11 mouse cellular contexts compared by ENCODE assay signal in the genomic region with DNA sequence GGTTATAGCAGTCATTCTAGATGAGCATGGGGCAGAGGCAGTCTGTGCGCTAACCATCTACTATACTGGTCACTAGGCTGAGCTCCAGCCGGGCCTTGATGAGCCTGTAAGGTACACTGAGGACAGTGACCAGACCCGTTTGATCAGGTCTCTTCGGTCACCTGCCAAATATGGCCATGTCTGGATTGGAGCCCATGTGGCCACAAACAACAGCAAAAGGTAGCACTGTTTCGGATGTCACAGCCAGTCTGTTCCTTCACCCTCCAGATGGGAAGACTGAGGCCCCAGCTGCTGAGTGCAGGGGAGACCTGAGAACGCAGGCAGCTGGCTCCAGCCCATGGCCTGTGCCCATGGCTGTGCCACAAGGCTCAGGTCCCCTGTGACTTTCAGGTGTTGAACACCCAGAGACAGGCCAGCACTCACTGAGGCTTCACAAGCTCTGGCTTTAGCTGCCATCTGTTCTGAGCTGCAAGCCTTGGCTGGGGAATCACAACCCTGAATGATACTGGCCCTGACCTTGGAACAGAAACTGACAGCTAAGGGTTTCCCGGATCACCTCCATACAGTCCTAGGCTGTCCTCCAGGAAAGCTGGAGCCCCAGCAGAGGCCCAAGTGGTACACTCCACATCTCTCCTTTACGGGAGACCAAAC. TPM values are rescaled to one million over a fixed set of nuclear protein-coding genes. Genes with fewer than 3 reads are reported as not detected.
A peak's percentile ranks its signal among the peaks of the same experiment; 100 is the strongest.
DNase-seq lines count a peak whose midpoint lies in the region; ATAC-seq and TF ChIP-seq lines count a peak whose summit lies in the region.
"Had no signal": no experiment of that assay in that cellular context is flagged by ENCODE, and none has a peak within 500 bp of the region (broad histone marks: within the 10 kb centered on the region; RNA-seq: fewer than 3 reads in every experiment).

No protein-coding gene starts in this region.

- no peak overlapping the region for H3K4me3 ChIP-seq in heart, adult 2 months
- H3K4me3 ChIP-seq in midbrain, postnatal 0 days (ENCODE audit: low read depth, low read length), result no peak overlapping the region
- no peak overlapping the region for H3K4me3 ChIP-seq in midbrain, embryonic 13.5 days (replicated peaks)
- no peak overlapping the region for H3K4me3 ChIP-seq in stomach, embryonic 16.5 days (replicated peaks; ENCODE audit: low read length)
- H3K4me3 ChIP-seq in intestine, postnatal 0 days (ENCODE audit: low read depth, low read length), result no peak overlapping the region
- H3K4me3 ChIP-seq: heart, embryonic 12.5 days; neural tube, embryonic 13.5 days had no signal

- peaks cover 2% of the 10 kb centered on the region; the same call in 1 of the 2 replicates for H3K36me3 ChIP-seq in heart, adult 2 months (ENCODE audit: control insufficient read depth, insufficient read depth, low read length)
- peaks cover 59% of the 10 kb centered on the region for H3K36me3 ChIP-seq in midbrain, postnatal 0 days (ENCODE audit: insufficient read depth, low read length)
- peaks cover 72% of the 10 kb centered on the region for H3K36me3 ChIP-seq in midbrain, embryonic 13.5 days
- H3K36me3 ChIP-seq in stomach, embryonic 16.5 days (ENCODE audit: control insufficient read depth, insufficient read depth, low read length), result peaks cover 37% of the 10 kb centered on the region
- H3K36me3 ChIP-seq in intestine, postnatal 0 days (ENCODE audit: control insufficient read depth, insufficient read depth), result peaks cover 77% of the 10 kb centered on the region

- H3K4me1 ChIP-seq in heart, adult 2 months (ENCODE audit: control insufficient read depth, insufficient read depth, low read length), result peaks cover 20% of the 10 kb centered on the region
- no peaks in the 10 kb centered on the region for H3K4me1 ChIP-seq in midbrain, postnatal 0 days (ENCODE audit: insufficient read depth, low read length)
- H3K4me1 ChIP-seq in midbrain, embryonic 13.5 days (replicated peaks), result peaks cover 25% of the 10 kb centered on the region
- H3K4me1 ChIP-seq in stomach, embryonic 16.5 days (ENCODE audit: control insufficient read depth, insufficient read depth, low read length), result no peaks in the 10 kb centered on the region
- H3K4me1 ChIP-seq in intestine, postnatal 0 days (replicated peaks; ENCODE audit: control insufficient read depth, insufficient read depth, low read length), result no peaks in the 10 kb centered on the region

- no peak for TF ChIP-seq POLR2A in heart, adult 2 months (IDR thresholded peaks at IDR 0.05; ENCODE audit: insufficient read depth, low read depth, low read length)

- no peak for TF ChIP-seq CTCF in heart, adult 2 months (IDR thresholded peaks at IDR 0.05)
- no peak for TF ChIP-seq CTCF in midbrain, postnatal 0 days (IDR thresholded peaks at IDR 0.05)
- no peak for TF ChIP-seq CTCF in intestine, postnatal 0 days (IDR thresholded peaks at IDR 0.05; ENCODE audit: low read depth)

- no peaks in the 10 kb centered on the region for H3K79me2 ChIP-seq in heart, adult 2 months (replicated peaks; ENCODE audit: control insufficient read depth, insufficient read depth, low read length)

- no peak for ATAC-seq in midbrain, postnatal 0 days (ENCODE audit: low FRiP score)
- ATAC-seq in midbrain, embryonic 13.5 days, result no peak
- no peak for ATAC-seq in stomach, embryonic 16.5 days (ENCODE audit: insufficient read depth, low FRiP score)
- no peak for ATAC-seq in megakaryocyte-erythroid progenitor cell, adult 5-6 weeks (replicated peaks; ENCODE audit: low FRiP score, low TSS enrichment, poor library complexity, severe bottlenecking)
- no peak for ATAC-seq in intestine, postnatal 0 days

- H3K4me2 ChIP-seq in midbrain, postnatal 0 days (ENCODE audit: low read depth, low read length, poor library complexity, severe bottlenecking), result no peak overlapping the region
- H3K4me2 ChIP-seq in midbrain, embryonic 13.5 days (replicated peaks), result no peak overlapping the region
- H3K4me2 ChIP-seq in stomach, embryonic 16.5 days (ENCODE audit: low read depth, low read length), result no peak overlapping the region
- no peak overlapping the region for H3K4me2 ChIP-seq in intestine, postnatal 0 days (replicated peaks; ENCODE audit: low read depth)
- H3K4me2 ChIP-seq: heart, embryonic 12.5 days; midbrain, embryonic 11.5 days; neural tube, embryonic 13.5 days had no signal

- H3K27ac ChIP-seq in heart, adult 2 months, result peak overlapping the region; percentile 55
- no peak overlapping the region for H3K27ac ChIP-seq in midbrain, postnatal 0 days (ENCODE audit: low read depth, low read length)
- no peak overlapping the region for H3K27ac ChIP-seq in midbrain, embryonic 13.5 days
- H3K27ac ChIP-seq in stomach, embryonic 16.5 days (ENCODE audit: low read length), result peak overlapping the region; percentile 49
- H3K27ac ChIP-seq in intestine, postnatal 0 days (ENCODE audit: low read depth, low read length), result no peak overlapping the region

- TF ChIP-seq EP300 in heart, adult 2 months (IDR thresholded peaks at IDR 0.05; ENCODE audit: insufficient read depth, low read depth, low read length), result no peak

- intact Hi-C loops in heart, adult 2 months (cut with DNase I), result loop anchor here (1.0 to 5.0 kb wide), 4 partner anchors 19 to 320 kb away; no protein-coding TSS in a partner anchor
- intact Hi-C loops in heart, postnatal 14 days (cut with DNase I), result loop anchor here (5.0 kb wide), 1 partner anchor 68 kb away; no protein-coding TSS in a partner anchor

- H3K9me3 ChIP-seq in midbrain, postnatal 0 days (ENCODE audit: low read length), result no peaks in the 10 kb centered on the region
- H3K9me3 ChIP-seq in midbrain, embryonic 13.5 days, result no peaks in the 10 kb centered on the region
- no peaks in the 10 kb centered on the region for H3K9me3 ChIP-seq in stomach, embryonic 16.5 days (replicated peaks; ENCODE audit: control insufficient read depth, low read length)
- H3K9me3 ChIP-seq in intestine, postnatal 0 days (ENCODE audit: control insufficient read depth), result no peaks in the 10 kb centered on the region
- H3K9me3 ChIP-seq: heart, embryonic 12.5 days; neural tube, embryonic 13.5 days had no signal

- no peak for DNase-seq in heart, adult 2 months
- DNase-seq in heart, postnatal 14 days, result no peak
- peak; percentile 17 for DNase-seq in midbrain, postnatal 0 days (ENCODE audit: low spot score)
- DNase-seq in cerebellum, adult 8-10 months, result peak; percentile 59

- H3K9ac ChIP-seq in heart, adult 2 months (ENCODE audit: low read depth, low read length), result no peak overlapping the region
- no peak overlapping the region for H3K9ac ChIP-seq in midbrain, postnatal 0 days (replicated peaks; ENCODE audit: low read length, poor library complexity, severe bottlenecking)
- H3K9ac ChIP-seq in midbrain, embryonic 13.5 days (replicated peaks), result no peak overlapping the region
- H3K9ac ChIP-seq in stomach, embryonic 16.5 days (ENCODE audit: low read length), result no peak overlapping the region
- no peak overlapping the region for H3K9ac ChIP-seq in intestine, postnatal 0 days (ENCODE audit: low read depth, low read length)
- H3K9ac ChIP-seq: heart, embryonic 12.5 days; neural tube, embryonic 13.5 days had no signal

- H3K27me3 ChIP-seq in heart, adult 2 months (ENCODE audit: control insufficient read depth, insufficient read depth, low read length), result no peaks in the 10 kb centered on the region
- no peaks in the 10 kb centered on the region for H3K27me3 ChIP-seq in midbrain, postnatal 0 days (ENCODE audit: insufficient read depth, low read length)
- H3K27me3 ChIP-seq in midbrain, embryonic 13.5 days, result no peaks in the 10 kb centered on the region
- H3K27me3 ChIP-seq in stomach, embryonic 16.5 days (ENCODE audit: control insufficient read depth, insufficient read depth, low read length), result no peaks in the 10 kb centered on the region
- H3K27me3 ChIP-seq in intestine, postnatal 0 days (replicated peaks; ENCODE audit: control insufficient read depth, insufficient read depth, low read length), result no peaks in the 10 kb centered on the region
- H3K27me3 ChIP-seq: heart, embryonic 12.5 days; neural tube, embryonic 13.5 days had no signal

- 64% methylated on average over 8 of the region's 8 CpGs for WGBS in heart, adult 2 months
- WGBS in midbrain, postnatal 0 days, result 93% methylated on average over 8 of the region's 8 CpGs
- WGBS in midbrain, embryonic 13.5 days, result 97% methylated on average over 8 of the region's 8 CpGs
- WGBS in stomach, embryonic 16.5 days, result 87% methylated on average over 8 of the region's 8 CpGs
- 91% methylated on average over 8 of the region's 8 CpGs for WGBS in intestine, postnatal 0 days

RNA-seq across cellular contexts. Expression of gene Rflna, which starts 36.5 kb away (rescaled TPM):
- total RNA-seq in heart, adult 2 months (2021), result under 1 TPM; 0.13 to 0.39 TPM
- 0.78 and 0.85 TPM in 2 replicates for polyA plus RNA-seq in heart, adult 2 months (2012; rRNA removed)
- under 1 TPM; 0.39 to 0.60 TPM for total RNA-seq in heart, postnatal 14 days (2021)
- total RNA-seq in midbrain, postnatal 0 days (2014; rRNA removed), result 6.1 and 10.6 TPM in 2 replicates
- polyA plus RNA-seq in midbrain, postnatal 0 days (2015; fragmentation: Nextera tagmentation; extraction: Ambion mirVana), result 7.2 and 8.6 TPM in 2 replicates
- polyA plus RNA-seq in midbrain, embryonic 13.5 days (2015; fragmentation: Nextera tagmentation; extraction: Ambion mirVana), result 4.9 and 5.1 TPM in 2 replicates
- 2.7 and 3.0 TPM in 2 replicates for polyA plus RNA-seq in stomach, embryonic 16.5 days (2015; fragmentation: Nextera tagmentation; extraction: Ambion mirVana)
- not detected in 2 replicates for total RNA-seq in megakaryocyte-erythroid progenitor cell, adult 5-6 weeks (2014; fragmentation: Nextera tagmentation)
- not detected in 2 replicates for total RNA-seq in megakaryocyte-erythroid progenitor cell, adult 5-6 weeks (2017)
- 1.5 and 1.7 TPM in 2 replicates for polyA plus RNA-seq in intestine, postnatal 0 days (2015; fragmentation: Nextera tagmentation; extraction: Ambion mirVana)

Comparison
In these comparisons a context has a peak if more than half of its experiments do, and no peak if none do; other contexts are left out.
1. DNase-seq: peak in midbrain, postnatal 0 days (single experiment) and cerebellum, adult 8-10 months (single experiment); none in heart, adult 2 months (0 of 2) and heart, postnatal 14 days (0 of 2).
2. H3K27ac ChIP-seq: peak in heart, adult 2 months (single experiment) and stomach, embryonic 16.5 days (single experiment); none in midbrain, postnatal 0 days (single experiment), midbrain, embryonic 13.5 days (single experiment) and intestine, postnatal 0 days (single experiment).